Mouse (Mus musculus) brown adipose tissue, adult 24 weeks (tissue): ENCODE data around the gene D3Ertd254e. TPM values are rescaled to one million over a fixed set of nuclear protein-coding genes. Genes with fewer than 3 reads are reported as not detected.
"Not testable (repeated sequence)": the region's sequence is repeated elsewhere in the genome, so short reads cannot be mapped to it uniquely, and the experiment has no call there.

ENCODE experiments used
- H3K27ac ChIP-seq: fragments of 200-500 bp; replicated peaks from 2 replicates; pipeline ENCODE4 v1.5.1; 2012; ENCODE audit warnings: low read depth, mild to moderate bottlenecking, low read length
- H3K4me1 ChIP-seq: fragments of 200-500 bp; 2 replicates; pipeline ENCODE4 v1.6.1; 2012; ENCODE audit warnings: low read length, mixed read lengths; ENCODE audit not compliant: control insufficient read depth, insufficient read depth, insufficient read length
- H3K4me3 ChIP-seq: fragments of 200-500 bp; 2 replicates; pipeline ENCODE4 v1.5.1; 2012; ENCODE audit warnings: low read depth, mild to moderate bottlenecking, low read length, moderate library complexity; ENCODE audit not compliant: insufficient read depth
- polyA plus RNA-seq: library from polyadenylated mRNA; stranded (reverse); fragments of >200 nt; gene quantifications from 2 replicates; pipeline ENCODE4 v1.2.4, GENCODE M21; 2012; ENCODE audit not compliant: missing spikeins, insufficient read depth, insufficient read length

D3Ertd254e gene
- polyA plus RNA-seq: 2.6 and 5.5 TPM in 2 replicates

- peaks cover 17% of the 10 kb centered on the region for H3K4me1 ChIP-seq
- H3K4me3 ChIP-seq: peak within 1 kb of the TSS; percentile 97
- peak within 1 kb of the TSS; percentile 44; the same call in 1 of the 2 replicates for H3K27ac ChIP-seq
These were observed at the start of gene D3Ertd254e for GRCm38 (mm10) chr3:36150934-36151686. Gene D3Ertd254e (plus strand): TSS chr3:36151017.

GRCm38 (mm10) chr3:36116076-36116475 lies 34.7 kb upstream of the D3Ertd254e start:
- Histone ChIP-seq H3K4me3 (no peak overlapping the region), H3K27ac (no peak overlapping the region), H3K4me1 (no peaks in the 10 kb centered on the region)

GRCm38 (mm10) chr3:36119684-36120548 lies 30.9 kb upstream of the D3Ertd254e start:
- no peak overlapping the region for H3K27ac ChIP-seq
- no peak overlapping the region for H3K4me3 ChIP-seq
- no peaks in the 10 kb centered on the region for H3K4me1 ChIP-seq

DNA sequence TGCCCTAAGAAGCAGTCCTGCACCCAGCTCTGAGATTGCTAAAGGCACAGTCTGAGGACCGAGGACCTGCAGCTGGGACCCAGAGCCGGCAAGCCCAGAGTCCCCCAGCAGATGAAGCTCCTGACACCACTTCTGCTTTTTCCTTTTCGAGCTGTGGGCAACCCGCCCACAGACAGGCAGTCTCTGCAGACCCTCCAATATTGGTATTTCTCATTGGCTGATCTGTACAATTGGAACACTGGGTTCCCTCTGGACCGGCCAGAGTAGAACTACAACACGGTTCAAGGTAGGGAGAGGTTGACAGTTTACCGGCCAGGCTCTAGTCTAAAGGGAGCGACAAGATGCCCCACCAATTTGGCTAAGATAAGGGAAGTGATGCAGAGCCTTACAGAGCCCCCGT lies 24.6 kb upstream of the D3Ertd254e start:
- not testable (repeated sequence) for H3K4me1 ChIP-seq, H3K4me3 ChIP-seq

DNA sequence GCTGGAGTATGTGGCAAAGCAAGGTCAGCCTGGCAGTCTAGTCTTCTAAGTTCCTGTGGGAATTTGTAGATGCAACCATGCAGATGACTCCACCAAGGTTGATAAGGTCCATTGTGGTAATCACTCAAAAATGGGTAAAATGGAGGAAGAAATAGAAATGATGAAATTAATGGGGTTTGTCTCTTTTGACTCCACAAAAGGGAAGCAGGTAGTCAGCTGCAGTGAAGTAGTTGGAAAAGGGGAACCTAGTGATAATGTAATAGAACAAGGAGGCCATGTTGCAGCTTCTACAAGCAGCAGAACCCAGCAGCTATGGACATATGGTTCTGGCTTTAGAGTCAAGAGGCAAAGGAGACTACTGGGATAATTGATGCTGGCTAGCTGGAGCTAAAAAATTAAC lies 14.7 kb upstream of the D3Ertd254e start:
- no peak overlapping the region for H3K4me3 ChIP-seq
- no peak overlapping the region for H3K27ac ChIP-seq
- H3K4me1 ChIP-seq: no peaks in the 10 kb centered on the region

More for the DNA sequence above, 24.6 kb upstream of the D3Ertd254e start:
- H3K27ac ChIP-seq: not testable (repeated sequence)

GRCm38 (mm10) chr3:36137560-36137959 lies 13.3 kb upstream of the D3Ertd254e start:
- H3K27ac ChIP-seq: no peak overlapping the region
- H3K4me3 ChIP-seq: no peak overlapping the region
- H3K4me1 ChIP-seq: no peaks in the 10 kb centered on the region

- no peak overlapping the region for H3K4me3 ChIP-seq
- H3K27ac ChIP-seq: no peak overlapping the region
- no peaks in the 10 kb centered on the region for H3K4me1 ChIP-seq
These were observed 12.6 kb upstream of the D3Ertd254e start for GRCm38 (mm10) chr3:36138171-36138660.

DNA sequence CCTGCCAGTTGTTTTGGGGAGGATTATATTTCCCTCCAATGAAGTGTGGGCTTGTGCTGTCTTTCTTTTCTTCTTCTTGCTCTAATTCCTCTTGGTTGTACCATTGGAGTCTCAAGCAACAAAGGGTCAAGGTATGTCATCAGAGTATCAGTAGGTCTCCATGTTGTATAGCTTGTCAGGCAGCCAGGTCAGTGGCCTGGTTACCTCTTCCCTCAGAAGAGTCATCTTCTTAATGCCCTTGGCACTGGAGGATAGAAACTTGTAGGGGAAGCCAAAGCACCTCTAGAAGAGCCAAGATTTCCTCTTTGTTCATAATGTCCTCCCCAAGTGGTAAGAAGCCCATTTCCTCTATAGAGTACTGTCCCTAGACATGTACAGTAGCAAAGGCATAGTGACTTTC lies 11.8 kb upstream of the D3Ertd254e start:
- no peak overlapping the region for H3K4me3 ChIP-seq
- H3K4me1 ChIP-seq: no peaks in the 10 kb centered on the region
- H3K27ac ChIP-seq: no peak overlapping the region

DNA sequence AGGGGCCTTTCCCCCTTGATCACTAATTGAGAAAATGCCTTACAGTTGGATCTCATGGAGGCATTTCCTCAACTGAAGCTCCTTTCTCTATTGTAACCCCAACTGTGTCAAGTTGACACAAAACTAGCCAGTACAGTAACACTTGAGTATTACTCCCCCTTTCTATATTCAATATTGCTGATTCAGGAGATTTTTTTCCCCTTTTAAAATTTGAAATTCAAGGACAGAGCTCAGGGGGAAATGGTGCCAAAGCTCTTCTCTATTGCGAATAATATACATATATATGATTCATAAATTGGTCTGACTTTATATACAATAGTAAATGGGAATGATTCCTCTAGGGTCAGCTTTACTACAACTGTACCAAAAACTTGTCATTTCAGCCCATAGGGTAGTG lies 282 bp upstream of the D3Ertd254e start:
- Histone ChIP-seq H3K27ac (no peak overlapping the region), H3K4me3 (peak overlapping the region; percentile 97; the same call in 1 of the 2 replicates)

DNA sequence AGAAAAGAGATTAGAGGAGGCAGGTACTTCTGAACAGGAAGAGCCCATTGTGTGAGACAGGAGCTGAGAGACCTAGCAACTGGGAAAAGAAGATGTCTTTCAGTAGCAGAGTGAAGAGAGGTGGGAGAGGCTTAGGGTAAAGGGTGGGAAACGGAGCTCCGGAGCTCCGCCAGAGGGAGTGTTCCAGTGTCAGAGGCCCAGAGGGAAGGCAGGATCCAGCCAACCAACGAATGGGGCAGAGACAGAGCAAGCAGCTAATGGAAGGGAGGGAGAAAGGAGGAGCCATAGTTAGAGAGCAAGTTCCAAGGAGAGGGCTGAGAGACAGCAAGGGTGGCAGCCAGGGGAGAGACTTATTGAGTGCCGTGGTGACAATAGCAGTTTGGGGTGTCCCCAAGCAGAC lies 4.5 kb downstream of the D3Ertd254e start:
- no peak overlapping the region for H3K4me3 ChIP-seq
- no peak overlapping the region for H3K27ac ChIP-seq
- H3K4me1 ChIP-seq: peaks cover 17% of the 10 kb centered on the region

More for the DNA sequence above, 282 bp upstream of the D3Ertd254e start:
- peaks cover 17% of the 10 kb centered on the region for H3K4me1 ChIP-seq

GRCm38 (mm10) chr3:36170670-36171210 lies 19.9 kb downstream of the D3Ertd254e start:
- Histone ChIP-seq H3K4me1 (no peaks in the 10 kb centered on the region; the same call in 1 of the 2 replicates), H3K4me3 (no peak overlapping the region), H3K27ac (no peak overlapping the region)

DNA sequence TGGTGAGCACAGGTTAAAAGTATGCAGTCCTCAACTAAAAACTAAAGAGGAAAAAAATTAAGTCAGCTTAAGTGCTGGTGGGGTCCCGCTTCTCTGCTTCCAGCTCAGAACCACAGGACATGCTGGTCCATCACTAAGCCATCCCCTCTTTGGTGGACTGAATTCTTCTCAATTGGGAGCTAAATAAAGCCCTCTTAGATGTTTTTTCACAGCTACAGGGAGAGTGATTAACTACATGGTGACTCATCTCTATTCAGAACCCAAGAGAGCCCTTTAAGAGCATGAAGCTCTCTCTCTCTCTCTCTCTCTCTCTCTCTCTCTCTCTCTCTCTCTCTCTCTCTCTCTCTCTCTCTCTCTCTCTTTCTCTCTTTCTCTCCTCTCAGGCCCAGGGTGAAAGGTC lies 20.5 kb downstream of the D3Ertd254e start:
- no peak overlapping the region for H3K27ac ChIP-seq
- H3K4me1 ChIP-seq: no peaks in the 10 kb centered on the region; the same call in 1 of the 2 replicates
- no peak overlapping the region for H3K4me3 ChIP-seq

- Histone ChIP-seq H3K4me1 (no peaks in the 10 kb centered on the region; the same call in 1 of the 2 replicates), H3K4me3 (no peak overlapping the region), H3K27ac (no peak overlapping the region)
These were observed 22.9 kb downstream of the D3Ertd254e start for GRCm38 (mm10) chr3:36173761-36174160.

GRCm38 (mm10) chr3:36181519-36181918 lies 30.7 kb downstream of the D3Ertd254e start:
- Histone ChIP-seq H3K4me3 (no peak overlapping the region), H3K4me1 (no peaks in the 10 kb centered on the region), H3K27ac (no peak overlapping the region)

DNA sequence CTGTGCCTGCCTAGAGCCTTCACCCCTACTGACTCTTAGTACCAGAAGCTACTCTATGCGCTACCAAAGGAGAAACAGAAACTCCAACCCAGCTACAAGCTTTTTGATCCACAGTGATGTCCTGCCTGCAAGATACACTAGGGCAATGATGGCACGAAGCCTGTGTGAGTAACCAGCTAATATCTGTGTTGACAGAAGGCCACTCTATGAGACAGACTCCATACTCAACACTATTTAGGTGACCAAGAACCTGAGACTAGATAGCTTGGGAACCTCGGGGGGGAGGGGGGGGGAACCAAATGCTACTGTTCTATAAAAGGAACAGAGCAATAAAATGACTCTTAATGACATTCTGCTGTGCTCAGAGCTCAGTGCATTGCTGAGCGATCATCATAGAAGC lies 35.7 kb downstream of the D3Ertd254e start:
- no peak overlapping the region for H3K27ac ChIP-seq
- no peaks in the 10 kb centered on the region for H3K4me1 ChIP-seq
- H3K4me3 ChIP-seq: no peak overlapping the region
